19 mouse cellular contexts compared by ENCODE assay signal in the genomic region with DNA sequence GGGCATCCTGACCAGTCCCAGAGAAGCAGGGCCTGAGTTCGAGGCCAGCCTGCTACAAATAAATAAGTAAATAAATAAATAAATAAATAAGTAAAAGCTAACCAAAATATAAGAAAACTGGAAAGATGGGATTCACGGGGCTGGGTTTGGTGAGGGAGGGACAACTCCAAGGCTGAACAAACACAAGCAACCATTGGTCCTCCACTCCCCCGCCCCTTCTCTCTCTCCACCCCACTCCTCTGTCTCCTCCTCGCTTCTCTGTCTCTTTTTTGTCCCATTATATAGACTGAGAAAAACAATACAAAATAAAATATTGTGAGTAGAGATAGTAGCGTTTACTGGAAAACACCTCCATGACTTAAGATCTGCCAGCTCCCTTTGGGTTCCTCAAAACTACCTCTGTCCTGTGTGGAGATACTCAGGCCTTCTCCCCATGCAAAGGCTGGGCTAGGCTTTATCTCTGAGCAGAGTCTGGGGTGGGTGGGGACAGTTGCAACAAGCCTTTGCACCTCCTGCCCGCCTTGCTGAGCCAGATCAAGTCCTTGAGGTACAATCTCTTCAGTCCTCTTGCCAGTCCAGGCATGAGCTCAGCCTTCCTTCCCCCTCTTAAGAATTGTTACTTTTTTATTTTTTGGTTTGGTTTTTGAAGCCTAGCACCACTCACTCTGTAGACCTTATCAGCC. TPM values are rescaled to one million over a fixed set of nuclear protein-coding genes. Genes with fewer than 3 reads are reported as not detected.
DNase-seq lines count a peak whose midpoint lies in the region; ATAC-seq lines count a peak whose summit lies in the region.
"Had no signal": no experiment of that assay in that cellular context is flagged by ENCODE, and none has a peak within 500 bp of the region (broad histone marks: within the 10 kb centered on the region; RNA-seq: fewer than 3 reads in every experiment).

No protein-coding gene starts in this region.

- no peak for ATAC-seq in hindbrain, embryonic 13.5 days (ENCODE audit: low FRiP score)

- no peaks in the 10 kb centered on the region for H3K36me3 ChIP-seq in hindbrain, embryonic 13.5 days
- no peaks in the 10 kb centered on the region for H3K36me3 ChIP-seq in hindbrain, embryonic 10.5 days
- H3K36me3 ChIP-seq: embryonic facial prominence, embryonic 15.5 days; lung, embryonic 15.5 days had no signal

- 0 out of 2 replicates have a peak overlapping the region, but pooled peaks have one; percentile 6 for H3K9ac ChIP-seq in hindbrain, embryonic 13.5 days
- H3K9ac ChIP-seq: embryonic facial prominence, embryonic 15.5 days; lung, embryonic 15.5 days had no signal

- WGBS in hindbrain, embryonic 13.5 days, result 52% methylated on average over 6 of the region's 6 CpGs
- 51% methylated on average over 6 of the region's 6 CpGs for WGBS in hindbrain, embryonic 10.5 days

- no peak overlapping the region for H3K4me2 ChIP-seq in hindbrain, embryonic 13.5 days
- H3K4me2 ChIP-seq: embryonic facial prominence, embryonic 15.5 days; lung, embryonic 15.5 days had no signal

- no peaks in the 10 kb centered on the region for H3K4me1 ChIP-seq in hindbrain, embryonic 13.5 days (replicated peaks)
- H3K4me1 ChIP-seq in hindbrain, embryonic 10.5 days (replicated peaks), result no peaks in the 10 kb centered on the region
- H3K4me1 ChIP-seq: embryonic facial prominence, embryonic 15.5 days; lung, embryonic 15.5 days had no signal

- no peaks in the 10 kb centered on the region for H3K9me3 ChIP-seq in hindbrain, embryonic 13.5 days
- H3K9me3 ChIP-seq in hindbrain, embryonic 10.5 days, result no peaks in the 10 kb centered on the region
- H3K9me3 ChIP-seq: embryonic facial prominence, embryonic 15.5 days; lung, embryonic 15.5 days; megakaryocyte, embryonic 14.5 days had no signal

- H3K27ac ChIP-seq in hindbrain, embryonic 13.5 days, result no peak overlapping the region
- no peak overlapping the region for H3K27ac ChIP-seq in hindbrain, embryonic 10.5 days
- H3K27ac ChIP-seq: lung, embryonic 15.5 days had no signal

- no peak for DNase-seq in hindbrain, embryonic 10.5 days (ENCODE audit: low spot score)
- peak; percentile 75 for DNase-seq in c-Kit-negative CD71-positive TER-119-positive erythroid progenitor cells, embryonic 14.5 days (ENCODE audit: low read depth, low spot score)
- DNase-seq in liver, result peak; percentile 92
- DNase-seq in spleen, postnatal 10 days (ENCODE audit: low spot score in 2 of 2), result peak; percentile 60 to 82
- no peak for DNase-seq in right cerebral cortex, adult 2 months (ENCODE audit: low spot score in 2 of 2)
- DNase-seq in gastrocnemius, postnatal 4 days (ENCODE audit: low spot score in 2 of 2), result no peak
- DNase-seq in gastrocnemius, postnatal 25 days, result no peak
- DNase-seq: adrenal gland, postnatal 36 days; B cell, adult 2 months; cerebellum, adult 9-10 months; heart, adult 11 months; heart, postnatal 4 days; right cerebral cortex, postnatal 4 days; thymus, postnatal 36 days had no signal

- H3K27me3 ChIP-seq in hindbrain, embryonic 13.5 days, result peaks cover 4% of the 10 kb centered on the region; the same call in 1 of the 2 replicates
- no peaks in the 10 kb centered on the region for H3K27me3 ChIP-seq in hindbrain, embryonic 10.5 days (ENCODE audit: insufficient read depth, poor library complexity, severe bottlenecking)
- H3K27me3 ChIP-seq: embryonic facial prominence, embryonic 15.5 days; lung, embryonic 15.5 days had no signal

- H3K4me3 ChIP-seq in hindbrain, embryonic 13.5 days, result no peak overlapping the region
- H3K4me3 ChIP-seq in hindbrain, embryonic 10.5 days, result no peak overlapping the region
- H3K4me3 ChIP-seq: embryonic facial prominence, embryonic 15.5 days; lung, embryonic 15.5 days; megakaryocyte, embryonic 14.5 days had no signal

RNA-seq across cellular contexts. Expression of gene Jsrp1, which starts 5.4 kb away (rescaled TPM):
- 0.56 and 0.95 TPM in 2 replicates for polyA plus RNA-seq in hindbrain, embryonic 13.5 days (2015; fragmentation: Nextera tagmentation; extraction: Ambion mirVana)
- 0.65 and 0.68 TPM in 2 replicates for polyA plus RNA-seq in hindbrain, embryonic 10.5 days (2016; fragmentation: Nextera tagmentation; extraction: Ambion mirVana)
- 100 to 1,000 TPM; 199 to 230 TPM for total RNA-seq in gastrocnemius, postnatal 4 days (2021)
- total RNA-seq in gastrocnemius, postnatal 25 days (2021), result 100 to 1,000 TPM; 395 to 415 TPM
- polyA plus RNA-seq: large intestine, adult 2 months had no signal

RNA-seq across cellular contexts. Expression of gene Oaz1, which starts 7.7 kb away (rescaled TPM):
- 1,227 and 1,240 TPM in 2 replicates for polyA plus RNA-seq in hindbrain, embryonic 13.5 days (2015; fragmentation: Nextera tagmentation; extraction: Ambion mirVana)
- polyA plus RNA-seq in hindbrain, embryonic 10.5 days (2016; fragmentation: Nextera tagmentation; extraction: Ambion mirVana), result 2,287 and 2,328 TPM in 2 replicates
- 100 to 1,000 TPM; 785 to 853 TPM for total RNA-seq in gastrocnemius, postnatal 4 days (2021)
- 100 to 1,000 TPM; 651 to 657 TPM for total RNA-seq in gastrocnemius, postnatal 25 days (2021)

RNA-seq across cellular contexts. Expression of gene Amh, which starts 13.7 kb away (rescaled TPM):
- polyA plus RNA-seq in hindbrain, embryonic 13.5 days (2015; fragmentation: Nextera tagmentation; extraction: Ambion mirVana), result 0.22 TPM in 1 of 2 replicates, not detected in the other
- polyA plus RNA-seq in hindbrain, embryonic 10.5 days (2016; fragmentation: Nextera tagmentation; extraction: Ambion mirVana), result 0.12 and 0.16 TPM in 2 replicates
- under 1 TPM; 0.86 to 0.93 TPM for total RNA-seq in gastrocnemius, postnatal 4 days (2021)
- total RNA-seq in gastrocnemius, postnatal 25 days (2021), result under 1 TPM; 0.20 to 0.21 TPM

RNA-seq across cellular contexts. Expression of gene Plekhj1, which starts 20.3 kb away (rescaled TPM):
- 128 and 132 TPM in 2 replicates for polyA plus RNA-seq in hindbrain, embryonic 13.5 days (2015; fragmentation: Nextera tagmentation; extraction: Ambion mirVana)
- 189 and 192 TPM in 2 replicates for polyA plus RNA-seq in hindbrain, embryonic 10.5 days (2016; fragmentation: Nextera tagmentation; extraction: Ambion mirVana)
- 10 to 100 TPM; 41.7 to 43.0 TPM for total RNA-seq in gastrocnemius, postnatal 4 days (2021)
- total RNA-seq in gastrocnemius, postnatal 25 days (2021), result 10 to 100 TPM; 22.4 to 27.3 TPM

RNA-seq across cellular contexts. Expression of gene Sf3a2, which starts 20.7 kb away (rescaled TPM):
- polyA plus RNA-seq in hindbrain, embryonic 13.5 days (2015; fragmentation: Nextera tagmentation; extraction: Ambion mirVana), result 55.9 and 61.6 TPM in 2 replicates
- polyA plus RNA-seq in hindbrain, embryonic 10.5 days (2016; fragmentation: Nextera tagmentation; extraction: Ambion mirVana), result 109 and 119 TPM in 2 replicates
- 10 to 100 TPM; 47.1 to 55.8 TPM for total RNA-seq in gastrocnemius, postnatal 4 days (2021)
- 10 to 100 TPM; 24.0 to 24.9 TPM for total RNA-seq in gastrocnemius, postnatal 25 days (2021)

Comparison
In these comparisons a context has a peak if more than half of its experiments do, and no peak if none do; other contexts are left out.
1. DNase-seq: peak in c-Kit-negative CD71-positive TER-119-positive erythroid progenitor cells, embryonic 14.5 days (single experiment), liver (single experiment) and spleen, postnatal 10 days (2 of 2); none in hindbrain, embryonic 10.5 days (single experiment), right cerebral cortex, adult 2 months (0 of 2), gastrocnemius, postnatal 4 days (0 of 2) and gastrocnemius, postnatal 25 days (single experiment).